Mouse (Mus musculus) testis, adult 2 months (tissue): ENCODE data around the gene Pgam5. TPM values are rescaled to one million over a fixed set of nuclear protein-coding genes. Genes with fewer than 3 reads are reported as not detected.

Experiments used
- H3K27ac ChIP-seq: fragments of 200-500 bp; 2 replicates; pipeline ENCODE4 v1.5.1; 2012; ENCODE audit warnings: low read depth, low read length; ENCODE audit not compliant: control insufficient read depth, insufficient read depth
- H3K27me3 ChIP-seq: fragments of 200-500 bp; 2 replicates; pipeline ENCODE4 v1.6.1; 2012; ENCODE audit warnings: mild to moderate bottlenecking, low read length, moderate library complexity; ENCODE audit not compliant: control insufficient read depth, insufficient read depth
- H3K36me3 ChIP-seq: fragments of 200-500 bp; 2 replicates; pipeline ENCODE4 v1.6.1; 2012; ENCODE audit warnings: mild to moderate bottlenecking, low read length; ENCODE audit not compliant: control insufficient read depth, insufficient read depth
- H3K4me1 ChIP-seq: fragments of 200-500 bp; 2 replicates; pipeline ENCODE4 v1.6.1; 2012; ENCODE audit warnings: low read length; ENCODE audit not compliant: control insufficient read depth, insufficient read depth
- H3K4me3 ChIP-seq: fragments of 200-500 bp; 2 replicates; pipeline ENCODE4 v1.5.1; 2012; ENCODE audit warnings: low read depth, mild to moderate bottlenecking, low read length, moderate library complexity, mixed read lengths; ENCODE audit not compliant: control insufficient read depth
- CTCF ChIP-seq: fragments of 200-500 bp; IDR thresholded peaks from 2 replicates; pipeline ENCODE4 v1.5.1; 2012; ENCODE audit warnings: low read depth, mild to moderate bottlenecking, inconsistent platforms, low read length, moderate library complexity; ENCODE audit not compliant: control insufficient read depth, insufficient read depth, insufficient replicate concordance
- POLR2A ChIP-seq: fragments of 200-500 bp; IDR thresholded peaks from 2 replicates; pipeline ENCODE4 v1.6.1; 2012; ENCODE audit warnings: low read depth, mild to moderate bottlenecking, inconsistent platforms, low read length, moderate library complexity; ENCODE audit not compliant: control insufficient read depth
- polyA plus RNA-seq: library from polyadenylated mRNA; depleted of rRNA; stranded (reverse); fragments of >200 nt; gene quantifications from 2 replicates; pipeline ENCODE4 v1.2.3, GENCODE M21; 2012; rRNA removed

The Pgam5 gene
- polyA plus RNA-seq, 1 experiment, result 17.4 TPM

DNA sequence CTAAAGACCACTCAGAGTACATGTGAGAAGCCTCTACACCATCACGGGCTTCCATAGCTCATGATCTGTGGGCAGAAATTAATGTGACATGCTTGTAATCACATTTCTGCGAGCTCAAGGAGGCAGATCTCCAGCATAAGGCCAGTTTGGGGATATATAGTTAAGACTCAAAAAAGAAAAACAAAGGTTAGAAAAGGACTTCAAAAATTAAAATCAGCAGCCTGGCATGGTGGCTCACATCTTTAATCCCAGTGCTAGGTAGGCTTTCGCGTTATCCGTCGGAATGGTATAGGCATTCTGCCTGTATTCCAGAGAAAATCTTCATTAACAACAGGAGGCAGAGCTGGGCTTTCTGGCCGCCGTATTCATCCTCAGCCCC is 39.3 kb downstream of the Pgam5 start:
- peak overlapping the region; percentile 97 for H3K4me3 ChIP-seq
- TF ChIP-seq CTCF (no peak), POLR2A (no peak)
- no peaks in the 10 kb centered on the region for H3K27me3 ChIP-seq
- H3K4me1 ChIP-seq, result peaks cover 3% of the 10 kb centered on the region; the same call in 1 of the 2 replicates
- 0 out of 2 replicates have a peak, but pooled peaks cover 2% of the 10 kb centered on the region for H3K36me3 ChIP-seq
- peak overlapping the region; percentile 93 for H3K27ac ChIP-seq

GRCm38 (mm10) chr5:110227336-110227883 is 42.3 kb downstream of the Pgam5 start:
- H3K27ac ChIP-seq, result no peak overlapping the region
- peaks cover 3% of the 10 kb centered on the region for H3K36me3 ChIP-seq
- no peak overlapping the region for H3K4me3 ChIP-seq
- TF ChIP-seq CTCF (no peak), POLR2A (no peak)
- H3K4me1 ChIP-seq, result peaks cover 3% of the 10 kb centered on the region; the same call in 1 of the 2 replicates
- H3K27me3 ChIP-seq, result no peaks in the 10 kb centered on the region

GRCm38 (mm10) chr5:110225056-110225455 is 44.7 kb downstream of the Pgam5 start:
- no peak for TF ChIP-seq CTCF
- TF ChIP-seq POLR2A, result no peak
- Histone ChIP-seq H3K4me1 (peaks cover under 1% of the 10 kb centered on the region; the same call in 1 of the 2 replicates), H3K4me3 (no peak overlapping the region), H3K27ac (no peak overlapping the region), H3K27me3 (no peaks in the 10 kb centered on the region), H3K36me3 (peaks cover 5% of the 10 kb centered on the region)

GRCm38 (mm10) chr5:110222757-110223156 is 47.0 kb downstream of the Pgam5 start:
- Histone ChIP-seq H3K27ac (no peak overlapping the region), H3K4me3 (no peak overlapping the region), H3K4me1 (no peaks in the 10 kb centered on the region), H3K36me3 (peaks cover 5% of the 10 kb centered on the region), H3K27me3 (no peaks in the 10 kb centered on the region)
- TF ChIP-seq CTCF, result no peak
- TF ChIP-seq POLR2A, result no peak

DNA sequence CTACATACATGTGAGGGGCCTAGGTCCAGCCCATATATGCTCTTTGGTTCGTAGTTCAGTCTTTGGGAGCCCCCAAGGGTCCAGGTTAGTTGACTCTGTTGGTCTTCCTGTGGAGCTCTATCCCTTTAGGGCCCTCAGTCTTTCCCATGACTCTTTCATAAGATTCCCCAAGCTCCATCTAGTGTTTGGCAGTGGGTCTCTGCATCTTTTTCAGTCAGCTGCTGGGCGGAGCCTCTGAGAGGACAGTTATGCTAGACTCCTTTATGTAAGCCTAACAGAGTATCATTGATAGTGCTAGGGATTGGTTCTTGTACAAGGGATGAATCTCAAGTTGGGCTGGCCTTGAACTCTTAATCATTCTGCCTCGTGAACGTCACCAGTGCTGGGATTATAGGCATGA is 49.4 kb downstream of the Pgam5 start:
- H3K36me3 ChIP-seq, result peaks cover 6% of the 10 kb centered on the region
- no peak for TF ChIP-seq CTCF
- no peak for TF ChIP-seq POLR2A
- no peak overlapping the region for H3K27ac ChIP-seq
- H3K4me1 ChIP-seq, result no peaks in the 10 kb centered on the region
- H3K4me3 ChIP-seq, result no peak overlapping the region
- no peaks in the 10 kb centered on the region for H3K27me3 ChIP-seq

DNA sequence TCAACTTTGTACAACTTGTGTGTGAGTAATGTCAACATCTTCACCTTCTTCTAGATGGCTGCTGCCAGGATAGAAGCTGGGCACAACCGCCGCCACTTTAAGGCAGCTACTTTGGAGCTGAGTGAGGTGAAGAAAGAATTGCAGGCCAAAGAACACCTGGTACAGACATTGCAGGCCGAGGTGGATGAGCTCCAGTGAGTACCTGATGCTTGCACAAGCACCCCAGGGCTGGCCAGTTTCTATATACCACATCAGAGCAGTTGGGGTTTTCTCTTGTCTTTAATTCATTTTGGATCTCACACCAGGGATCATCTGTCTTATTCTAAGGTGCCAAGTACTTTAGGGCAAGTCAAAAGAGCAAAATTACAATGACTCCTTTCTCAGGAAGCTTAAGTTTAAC is 52.9 kb downstream of the Pgam5 start:
- Histone ChIP-seq H3K4me3 (no peak overlapping the region), H3K36me3 (peaks cover 5% of the 10 kb centered on the region), H3K4me1 (no peaks in the 10 kb centered on the region), H3K27me3 (no peaks in the 10 kb centered on the region), H3K27ac (no peak overlapping the region)
- TF ChIP-seq CTCF (no peak), POLR2A (no peak)

- TF ChIP-seq CTCF, result no peak
- no peak for TF ChIP-seq POLR2A
These were observed 58.4 kb downstream of the Pgam5 start for GRCm38 (mm10) chr5:110211312-110211711.

More at GRCm38 (mm10) chr5:110211312-110211711, 58.4 kb downstream of the Pgam5 start:
- Histone ChIP-seq H3K27me3 (no peaks in the 10 kb centered on the region), H3K4me1 (no peaks in the 10 kb centered on the region), H3K4me3 (no peak overlapping the region), H3K36me3 (peaks cover 7% of the 10 kb centered on the region), H3K27ac (no peak overlapping the region)

Other genes starting within 250 kb of the Pgam5 start
- gene Gm17655, start 197.4 kb downstream of the Pgam5 start, polyA plus RNA-seq, result 0.07 and 0.14 TPM in 2 replicates
- 0.08 and 0.17 TPM in 2 replicates for gene Gm35315, start 175.5 kb downstream of the Pgam5 start, polyA plus RNA-seq
- gene Plcxd1, start 169.9 kb downstream of the Pgam5 start, polyA plus RNA-seq, result 1.1 and 1.2 TPM in 2 replicates
- gene Gtpbp6, start 161.7 kb downstream of the Pgam5 start, polyA plus RNA-seq, result 13.9 and 17.4 TPM in 2 replicates
- 0.16 and 0.25 TPM in 2 replicates for gene Zfp605, start 159.8 kb downstream of the Pgam5 start, polyA plus RNA-seq
- gene Chfr, start 134.1 kb downstream of the Pgam5 start, polyA plus RNA-seq, result 78.5 and 79.3 TPM in 2 replicates
- gene Golga3, start 93.2 kb downstream of the Pgam5 start, polyA plus RNA-seq, result 37.4 and 40.8 TPM in 2 replicates
- gene Ankle2, start 38.9 kb downstream of the Pgam5 start, polyA plus RNA-seq, result 10.1 and 10.6 TPM in 2 replicates
- 6.4 and 7.6 TPM in 2 replicates for gene Pxmp2, start 16.3 kb upstream of the Pgam5 start, polyA plus RNA-seq
- 36.1 and 37.2 TPM in 2 replicates for gene Pole, start 16.4 kb upstream of the Pgam5 start, polyA plus RNA-seq
- gene P2rx2, start 73.3 kb upstream of the Pgam5 start, polyA plus RNA-seq, result 70.2 and 93.7 TPM in 2 replicates
- 0.93 and 1.8 TPM in 2 replicates for gene Lrcol1, start 74.8 kb upstream of the Pgam5 start, polyA plus RNA-seq
- 30.6 and 31.2 TPM in 2 replicates for gene Fbrsl1, start 178.6 kb upstream of the Pgam5 start, polyA plus RNA-seq